Mouse (Mus musculus) stomach, adult 2 months (tissue): ENCODE data around the gene Mov10. TPM values are rescaled to one million over a fixed set of nuclear protein-coding genes. Genes with fewer than 3 reads are reported as not detected.

ENCODE experiments used
- polyA plus RNA-seq: library from polyadenylated mRNA; depleted of rRNA; stranded (reverse); fragments of >200 nt; gene quantifications from 2 replicates; pipeline ENCODE4 v1.2.3, GENCODE M21; 2012; rRNA removed

The Mov10 gene
- 2.8 and 4.2 TPM in 2 replicates for polyA plus RNA-seq

GRCm38 (mm10) chr3:104817991-104818748 lies at the start of gene Mov10:
Mov10 (minus strand) TSS chr3:104818563.

GRCm38 (mm10) chr3:104863786-104864650 lies 45.7 kb upstream of the Mov10 start, which contains the start of the genes St7l and Capza1:
St7l (plus strand) TSS chr3:104864005.
Capza1 (minus strand) TSS chr3:104864505.

GRCm38 (mm10) chr3:104788075-104788474 lies 30.3 kb downstream of the Mov10 start, which contains the start of gene Rhoc:
Rhoc (plus strand) TSS chr3:104788375.

GRCm38 (mm10) chr3:104781471-104781903 lies 36.9 kb downstream of the Mov10 start, which contains the start of gene Fam19a3:
Fam19a3 (minus strand) TSS chr3:104781840.

GRCm38 (mm10) chr3:104780561-104781420 lies 37.6 kb downstream of the Mov10 start, which contains the start of gene Ppm1j:
Ppm1j (plus strand) TSS chr3:104781056.

Other genes starting within 250 kb of the Mov10 start
- gene Slc16a1, start 179.9 kb downstream of the Mov10 start, polyA plus RNA-seq = 15.1 and 15.2 TPM in 2 replicates
- 6.0 and 8.5 TPM in 2 replicates for gene Ppm1j, start 37.5 kb downstream of the Mov10 start, polyA plus RNA-seq
- gene Fam19a3, start 36.7 kb downstream of the Mov10 start, polyA plus RNA-seq = 0.10 and 0.13 TPM in 2 replicates
- gene Rhoc, start 30.2 kb downstream of the Mov10 start, polyA plus RNA-seq = 54.4 and 72.2 TPM in 2 replicates
- 1.9 and 2.3 TPM in 2 replicates for gene St7l, start 45.4 kb upstream of the Mov10 start, polyA plus RNA-seq
- gene Capza1, start 45.9 kb upstream of the Mov10 start, polyA plus RNA-seq = 5.6 and 7.2 TPM in 2 replicates
- 1.6 and 1.7 TPM in 2 replicates for gene Wnt2b, start 143.4 kb upstream of the Mov10 start, polyA plus RNA-seq
- 2.4 and 3.3 TPM in 2 replicates for gene Cttnbp2nl, start 234.6 kb upstream of the Mov10 start, polyA plus RNA-seq
- not detected in 2 replicates for gene 4930564D02Rik, start 248.3 kb upstream of the Mov10 start, polyA plus RNA-seq